Mouse (Mus musculus) megakaryocyte, embryonic 14.5 days (primary cell): Measurements from ENCODE around the gene Camk2b. TPM values are rescaled to one million over a fixed set of nuclear protein-coding genes. Genes with fewer than 3 reads are reported as not detected.
"Not testable (repeated sequence)": the region's sequence is repeated elsewhere in the genome, so short reads cannot be mapped to it uniquely, and the experiment has no call there.

ENCODE experiments used
- H3K27me3 ChIP-seq: replicated peaks from 2 replicates; pipeline ENCODE3; 2012; ENCODE audit warnings: inconsistent platforms
- H3K36me3 ChIP-seq: replicated peaks from 2 replicates; pipeline ENCODE3; 2012; ENCODE audit warnings: low read length, inconsistent platforms, mixed read lengths
- H3K4me1 ChIP-seq: 2 replicates; pipeline ENCODE4 v1.6.1; 2012; ENCODE audit warnings: inconsistent platforms
- H3K4me3 ChIP-seq: replicated peaks from 2 replicates; pipeline ENCODE3; 2012; ENCODE audit warnings: moderate library complexity, mild to moderate bottlenecking, inconsistent platforms
- H3K9me3 ChIP-seq: 2 replicates; pipeline ENCODE4 v1.6.1; 2012; ENCODE audit warnings: inconsistent platforms
- FLI1 ChIP-seq: IDR thresholded peaks from 2 replicates; pipeline ENCODE4 v1.6.1; 2012; ENCODE audit warnings: low read length, inconsistent platforms, mixed read lengths
- GATA1 ChIP-seq: IDR thresholded peaks from 3 replicates; pipeline ENCODE4 v1.6.1; 2012; ENCODE audit warnings: mixed read lengths, low read length, inconsistent platforms, borderline replicate concordance
- polyA plus RNA-seq: library from polyadenylated mRNA; stranded (reverse); fragments of >175 nt; gene quantifications from 2 replicates; pipeline ENCODE4 v1.2.3, GENCODE M21; 2012; ENCODE audit warnings: low replicate concordance; ENCODE audit not compliant: insufficient read depth

Gene Camk2b
- polyA plus RNA-seq, 1 experiment, result 0.11 TPM

DNA sequence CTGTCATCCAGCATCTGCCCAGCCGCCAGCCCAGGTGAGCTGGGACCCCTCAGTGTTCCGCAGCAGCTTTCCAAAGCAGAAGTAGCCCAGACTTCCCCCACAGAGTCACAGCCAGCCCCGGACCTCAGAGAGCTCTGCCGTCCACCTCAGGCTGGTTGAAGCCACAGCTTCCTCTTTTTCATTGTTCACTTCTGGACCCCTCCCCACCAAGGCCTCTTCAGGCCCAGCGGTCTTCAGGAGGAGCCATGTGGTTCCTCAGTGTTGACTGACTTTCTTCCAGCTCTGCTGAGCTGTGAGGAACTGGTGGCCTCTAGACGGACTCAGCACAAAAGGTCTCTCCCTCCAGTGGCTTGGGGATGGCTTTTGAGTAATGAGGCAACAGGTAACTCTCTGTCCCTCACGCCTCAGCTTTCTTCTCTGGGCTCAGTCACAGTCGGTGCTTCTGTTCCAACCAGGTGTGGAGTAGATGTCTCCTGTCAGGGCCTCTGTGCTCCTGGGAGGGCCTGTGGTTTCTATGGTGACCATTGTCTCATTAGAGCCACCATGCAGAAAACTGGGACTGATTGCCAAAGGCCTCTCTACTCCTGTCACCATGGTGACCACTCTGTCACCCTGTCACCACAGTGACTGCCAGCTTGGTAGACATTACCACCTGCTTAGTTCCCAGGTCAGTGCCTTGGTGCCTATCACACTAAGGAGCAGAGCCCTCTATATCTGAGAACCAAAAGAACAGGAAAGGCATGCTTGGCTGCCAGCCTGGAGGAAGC is 116.4 kb downstream of the Camk2b start, which contains the start of gene Gck:
Gck (minus strand) TSS at position 496 of the 767 bp plus-strand sequence.
- no peaks in the 10 kb centered on the region for H3K36me3 ChIP-seq
- H3K4me3 ChIP-seq, result no peak within 1 kb of the TSS
- TF ChIP-seq FLI1 (no peak), GATA1 (no peak)
- H3K27me3 ChIP-seq, result peaks cover 12% of the 10 kb centered on the region
- no peaks in the 10 kb centered on the region for H3K9me3 ChIP-seq
- H3K4me1 ChIP-seq, result peaks cover 36% of the 10 kb centered on the region

DNA sequence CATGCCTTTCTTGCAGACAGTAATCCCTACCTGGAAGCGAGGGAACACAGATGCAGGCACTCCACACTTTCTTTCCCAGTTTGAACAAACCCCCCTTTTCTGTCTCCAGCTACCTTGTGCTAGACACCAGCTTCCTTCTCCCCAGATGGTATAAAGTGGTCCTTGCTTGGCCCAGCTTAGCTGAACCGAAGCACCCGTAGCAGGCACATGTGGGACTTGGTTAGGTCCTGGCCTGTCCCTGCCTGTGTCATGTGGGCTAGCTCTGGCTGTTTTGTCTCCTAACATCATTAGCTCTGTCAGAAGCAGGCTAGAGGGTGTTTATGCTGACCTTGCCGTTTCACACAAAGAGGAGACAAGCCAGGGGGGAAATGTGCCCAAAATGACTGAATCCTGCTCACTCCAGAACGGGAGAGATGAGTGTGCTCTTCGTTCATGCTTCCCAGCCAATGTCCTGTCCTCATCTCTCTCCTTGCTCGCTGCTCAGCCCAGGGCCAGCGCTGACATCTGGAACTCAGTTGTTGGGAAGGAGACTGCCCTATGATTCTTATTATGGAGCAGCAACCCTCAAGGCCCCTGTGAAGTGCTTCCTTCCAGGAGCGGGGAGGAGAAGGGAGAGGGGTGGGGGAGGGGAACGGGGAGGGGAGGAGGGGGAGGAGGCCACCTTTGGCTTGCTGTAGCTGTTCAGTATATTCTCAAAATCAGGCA is 117.5 kb downstream of the Camk2b start:
- peaks cover 2% of the 10 kb centered on the region for H3K9me3 ChIP-seq
- no peaks in the 10 kb centered on the region for H3K36me3 ChIP-seq
- H3K4me1 ChIP-seq, result peaks cover 30% of the 10 kb centered on the region
- peaks cover 12% of the 10 kb centered on the region for H3K27me3 ChIP-seq
- no peak overlapping the region for H3K4me3 ChIP-seq
- no peak for TF ChIP-seq GATA1
- no peak for TF ChIP-seq FLI1

DNA sequence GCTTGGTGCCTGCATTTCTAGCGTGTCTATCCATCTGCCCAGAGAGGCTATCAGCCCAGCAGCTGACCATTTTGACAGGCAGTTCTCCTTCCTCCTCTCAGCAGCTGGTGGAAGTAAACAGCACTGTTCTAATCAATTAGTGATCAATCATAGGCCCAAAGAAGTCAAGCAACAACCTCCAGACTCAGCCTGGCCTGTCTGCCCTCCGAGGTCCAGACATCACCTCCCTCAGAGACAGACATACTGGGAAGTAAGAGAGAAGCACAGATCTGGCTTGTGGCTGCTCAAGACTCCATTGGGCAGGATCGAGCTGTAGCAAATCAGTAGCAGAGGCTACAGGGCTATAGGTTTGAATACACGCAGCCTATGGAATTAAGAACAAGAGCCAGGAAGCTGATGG is 118.4 kb downstream of the Camk2b start:
- Histone ChIP-seq H3K9me3 (peaks cover 11% of the 10 kb centered on the region), H3K4me1 (peaks cover 34% of the 10 kb centered on the region), H3K27me3 (peaks cover 15% of the 10 kb centered on the region), H3K4me3 (no peak overlapping the region), H3K36me3 (no peaks in the 10 kb centered on the region)
- TF ChIP-seq GATA1 (no peak), FLI1 (no peak)

DNA sequence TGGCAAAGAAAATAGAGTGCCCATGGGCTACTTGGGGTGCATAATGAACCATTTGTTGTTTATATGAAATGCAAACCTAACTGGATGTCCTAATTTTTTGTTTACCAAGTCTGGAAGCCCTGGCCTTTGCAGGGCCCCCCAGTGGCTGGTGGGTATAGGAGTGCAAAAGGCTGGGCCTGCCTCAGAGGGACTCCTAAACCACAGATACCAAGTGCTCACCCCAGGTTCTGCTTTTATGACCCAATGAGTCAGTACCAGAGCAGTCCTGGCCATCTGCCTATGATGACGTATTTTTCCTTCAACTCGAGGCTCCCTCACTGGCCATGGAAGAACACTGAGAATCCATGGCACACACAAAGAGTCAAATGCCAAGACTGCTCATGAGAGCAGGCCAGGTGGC is 121.1 kb downstream of the Camk2b start:
- H3K36me3 ChIP-seq, result no peaks in the 10 kb centered on the region
- TF ChIP-seq GATA1 (no peak), FLI1 (no peak)
- no peak overlapping the region for H3K4me3 ChIP-seq
- H3K9me3 ChIP-seq, result peaks cover 15% of the 10 kb centered on the region
- H3K4me1 ChIP-seq, result peaks cover 35% of the 10 kb centered on the region
- peaks cover 27% of the 10 kb centered on the region for H3K27me3 ChIP-seq

- H3K4me1 ChIP-seq, result peaks cover 17% of the 10 kb centered on the region
- no peak for TF ChIP-seq GATA1
- no peak for TF ChIP-seq FLI1
- no peaks in the 10 kb centered on the region for H3K36me3 ChIP-seq
- no peak overlapping the region for H3K4me3 ChIP-seq
- peaks cover 15% of the 10 kb centered on the region for H3K9me3 ChIP-seq
- H3K27me3 ChIP-seq, result peaks cover 19% of the 10 kb centered on the region
These were observed 123.2 kb downstream of the Camk2b start for GRCm38 (mm10) chr11:5942966-5943365.

- H3K36me3 ChIP-seq, H3K4me1 ChIP-seq, H3K4me3 ChIP-seq, H3K27me3 ChIP-seq: not testable (repeated sequence)
- H3K9me3 ChIP-seq, result peaks cover 33% of the 10 kb centered on the region
These were observed 131.6 kb downstream of the Camk2b start for GRCm38 (mm10) chr11:5934531-5934930.

DNA sequence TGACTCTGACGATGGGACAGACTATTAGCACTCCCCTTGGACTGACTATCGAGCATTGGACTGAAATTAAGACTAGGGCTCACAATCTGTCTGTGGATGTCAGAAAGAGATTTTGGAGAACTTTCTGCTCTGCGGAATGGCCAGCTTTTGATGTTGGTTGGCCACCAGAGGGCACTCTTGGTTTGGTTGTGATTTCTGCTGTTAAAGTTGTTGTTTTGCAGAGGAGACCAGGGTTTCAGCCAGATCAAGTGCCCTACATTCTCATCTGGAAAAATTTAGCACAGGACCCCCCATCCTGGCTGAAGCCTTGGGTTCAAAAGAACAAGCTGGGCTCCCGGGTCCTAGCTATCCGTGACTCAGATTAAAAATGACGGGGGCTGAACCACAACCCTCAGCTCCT is 134.2 kb downstream of the Camk2b start:
- H3K4me3 ChIP-seq, result not testable (repeated sequence)

GRCm38 (mm10) chr11:5930578-5930977 is 135.6 kb downstream of the Camk2b start:
- no peak for TF ChIP-seq FLI1
- no peak for TF ChIP-seq GATA1
- Histone ChIP-seq H3K4me1 (no peaks in the 10 kb centered on the region), H3K4me3 (no peak overlapping the region), H3K9me3 (peaks cover 35% of the 10 kb centered on the region), H3K27me3 (peaks cover 9% of the 10 kb centered on the region), H3K36me3 (no peaks in the 10 kb centered on the region)

More for the DNA sequence above, 134.2 kb downstream of the Camk2b start:
- H3K36me3 ChIP-seq, H3K27me3 ChIP-seq, H3K4me1 ChIP-seq: not testable (repeated sequence)
- peaks cover 33% of the 10 kb centered on the region for H3K9me3 ChIP-seq

- peaks cover 18% of the 10 kb centered on the region for H3K9me3 ChIP-seq
- TF ChIP-seq GATA1 (no peak), FLI1 (no peak)
- no peaks in the 10 kb centered on the region for H3K4me1 ChIP-seq
- H3K27me3 ChIP-seq, result peaks cover 9% of the 10 kb centered on the region
- H3K36me3 ChIP-seq, result no peaks in the 10 kb centered on the region
- H3K4me3 ChIP-seq, result no peak overlapping the region
These were observed 139.4 kb downstream of the Camk2b start for GRCm38 (mm10) chr11:5926696-5927220.

- TF ChIP-seq FLI1, result no peak
- TF ChIP-seq GATA1, result no peak
- Histone ChIP-seq H3K4me1 (no peaks in the 10 kb centered on the region), H3K27me3 (peaks cover 13% of the 10 kb centered on the region), H3K4me3 (no peak overlapping the region), H3K9me3 (peaks cover 4% of the 10 kb centered on the region; the same call in 1 of the 2 replicates), H3K36me3 (no peaks in the 10 kb centered on the region)
These were observed 141.5 kb downstream of the Camk2b start for GRCm38 (mm10) chr11:5924699-5925098.

DNA sequence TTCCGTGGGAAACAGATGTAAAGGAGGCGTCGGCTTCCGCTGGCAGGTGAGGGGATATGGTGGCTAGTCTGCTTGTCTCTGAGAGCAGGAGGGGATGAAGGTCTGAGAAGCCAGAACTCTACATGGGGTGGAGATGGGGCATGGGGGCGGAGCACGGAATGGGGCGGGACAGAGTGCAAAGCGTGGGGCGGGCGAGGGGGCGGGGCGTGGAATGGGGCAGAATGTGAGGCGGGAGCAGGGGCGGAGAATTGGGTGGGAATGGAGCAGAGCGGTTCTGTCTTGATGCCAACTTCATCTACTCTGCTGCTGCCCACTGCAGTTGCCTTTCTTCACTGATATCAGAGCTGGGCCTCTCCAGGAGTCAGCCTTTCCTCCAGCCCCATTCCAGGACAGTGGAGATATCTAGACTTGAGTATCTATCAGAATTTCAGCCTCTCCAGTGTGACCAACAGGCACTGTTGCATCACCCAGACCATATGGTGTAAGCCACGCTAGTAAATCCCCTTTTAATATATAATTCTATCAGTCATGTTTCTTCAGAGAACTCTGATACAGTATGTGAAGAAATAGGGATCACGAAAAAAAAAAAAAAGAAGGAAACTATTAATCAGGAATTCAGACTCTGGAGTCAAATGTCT is 145.7 kb downstream of the Camk2b start:
- Histone ChIP-seq H3K27me3 (peaks cover 12% of the 10 kb centered on the region), H3K36me3 (no peaks in the 10 kb centered on the region), H3K4me3 (no peak overlapping the region), H3K9me3 (peaks cover 6% of the 10 kb centered on the region), H3K4me1 (peaks cover 9% of the 10 kb centered on the region)
- TF ChIP-seq FLI1 (no peak), GATA1 (no peak)

Other genes with a start within 250 kb of the Camk2b start
- gene Polm, start 228.3 kb downstream of the Camk2b start, polyA plus RNA-seq, result 2.3 and 4.2 TPM in 2 replicates
- 0.15 TPM in 1 of 2 replicates, not detected in the other for gene Aebp1, start 204.4 kb downstream of the Camk2b start, polyA plus RNA-seq
- gene Pold2, start 188.1 kb downstream of the Camk2b start, polyA plus RNA-seq, result 155 and 509 TPM in 2 replicates
- not detected in 2 replicates for gene Myl7, start 167.6 kb downstream of the Camk2b start, polyA plus RNA-seq
- gene Gck, start 116.3 kb downstream of the Camk2b start, polyA plus RNA-seq, result 1.7 TPM in 1 of 2 replicates, not detected in the other
- 3.9 and 8.8 TPM in 2 replicates for gene Ykt6, start 110.7 kb downstream of the Camk2b start, polyA plus RNA-seq
- gene A730071L15Rik, start 133.7 kb upstream of the Camk2b start, polyA plus RNA-seq, result not detected in 2 replicates
- 7.9 and 9.9 TPM in 2 replicates for gene Nudcd3, start 134.1 kb upstream of the Camk2b start, polyA plus RNA-seq
- not detected in 2 replicates for gene Npc1l1, start 163.8 kb upstream of the Camk2b start, polyA plus RNA-seq
- gene Ddx56, start 201.4 kb upstream of the Camk2b start, polyA plus RNA-seq, result 6.2 and 7.6 TPM in 2 replicates
- gene Tmed4, start 208.5 kb upstream of the Camk2b start, polyA plus RNA-seq, result 2.5 and 33.8 TPM in 2 replicates
- 19.3 and 34.8 TPM in 2 replicates for gene Ogdh, start 225.3 kb upstream of the Camk2b start, polyA plus RNA-seq